Mouse (Mus musculus): ENCODE measurements around the gene Kprp. TPM values are rescaled to one million over a fixed set of nuclear protein-coding genes. Genes with fewer than 3 reads are reported as not detected.

Kprp gene
- not detected in 4 replicates for total RNA-seq (2023; ENCODE audit: inconsistent age)

DNA sequence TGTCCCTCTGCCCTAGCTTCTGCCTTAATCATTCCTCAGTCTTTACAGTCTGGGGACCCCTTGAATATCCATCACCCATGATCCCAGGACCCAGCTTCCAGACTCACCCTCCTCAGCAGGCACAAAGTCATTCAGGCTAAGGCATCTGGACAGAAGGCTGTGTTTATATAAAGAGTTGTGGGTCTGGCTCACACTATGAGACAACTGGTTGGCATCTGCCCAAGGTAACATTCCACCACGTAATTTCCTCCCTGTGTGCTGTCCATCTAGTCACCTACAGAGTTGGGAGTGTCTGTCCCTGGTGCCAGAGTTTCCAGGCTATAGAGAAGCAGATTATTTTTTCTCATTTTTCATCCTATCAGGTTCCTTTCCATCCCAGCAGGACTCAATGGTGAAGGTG, at the start of gene Kprp:
TSS of gene Kprp (minus strand) at position 140 of the 400 bp plus-strand sequence.

DNA sequence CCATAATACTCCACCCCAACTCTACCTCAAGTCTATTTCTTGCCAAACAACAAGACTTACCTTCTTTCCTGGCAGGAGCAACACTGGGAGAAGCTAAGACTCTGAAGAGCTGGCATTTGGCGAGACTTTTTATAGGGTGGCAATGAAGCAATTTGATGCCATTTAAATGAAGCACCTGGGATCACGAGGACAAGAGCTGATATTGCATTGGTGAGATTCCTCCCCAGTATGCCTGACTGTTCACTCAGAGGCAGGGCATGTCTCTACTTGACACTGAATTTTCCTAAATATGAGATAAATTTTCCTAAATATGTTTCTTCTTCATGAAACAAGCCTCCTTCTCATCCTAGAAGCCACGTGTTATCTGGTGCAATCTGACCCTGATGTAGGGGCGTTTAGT, 43.1 kb upstream of the Kprp start, which contains the start of gene 2310050C09Rik:
TSS of gene 2310050C09Rik (minus strand) at position 101 of the 400 bp plus-strand sequence.

DNA sequence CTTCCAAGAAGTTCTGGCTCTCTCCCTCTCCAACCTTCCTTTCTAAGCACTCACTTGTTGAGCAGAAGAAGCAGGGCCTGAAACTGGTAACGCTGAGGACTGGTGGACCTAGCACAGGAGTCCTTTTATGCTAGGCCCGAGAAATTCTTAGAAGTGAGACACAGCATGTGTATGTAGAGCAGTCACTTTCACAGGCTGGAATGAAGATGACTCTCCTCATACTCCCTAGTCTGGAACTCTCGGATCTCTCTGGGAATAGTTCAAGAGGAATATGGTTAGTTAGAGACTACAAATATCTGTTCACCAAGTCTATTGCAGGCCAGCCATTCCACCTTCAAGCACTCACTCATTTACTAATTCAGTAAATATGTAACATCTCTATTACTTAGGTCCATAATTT, 24.1 kb upstream of the Kprp start, which contains the start of gene Lce1l:
TSS of gene Lce1l (minus strand) at position 101 of the 400 bp plus-strand sequence.

DNA sequence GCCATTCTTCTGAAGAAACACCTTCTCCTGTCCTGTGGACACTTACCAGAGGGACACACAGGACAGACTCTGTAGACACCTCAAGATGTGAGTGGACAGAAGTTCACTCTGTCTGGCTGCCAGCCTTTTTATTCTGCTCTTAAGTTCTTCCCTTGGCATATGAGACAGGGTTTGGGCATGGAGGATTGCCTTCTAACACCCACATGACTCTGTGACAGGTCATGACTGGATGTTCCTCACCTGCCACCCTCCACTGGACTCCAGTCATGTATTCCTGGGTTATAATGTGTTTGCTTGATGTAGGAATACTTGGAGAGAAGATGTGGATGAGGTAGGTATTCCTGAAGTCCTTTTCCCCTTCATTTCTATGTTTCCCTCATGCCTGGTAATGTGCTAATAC, 19.3 kb downstream of the Kprp start, which contains the start of gene Lce1k:
TSS of gene Lce1k (minus strand) at position 101 of the 400 bp plus-strand sequence.

DNA sequence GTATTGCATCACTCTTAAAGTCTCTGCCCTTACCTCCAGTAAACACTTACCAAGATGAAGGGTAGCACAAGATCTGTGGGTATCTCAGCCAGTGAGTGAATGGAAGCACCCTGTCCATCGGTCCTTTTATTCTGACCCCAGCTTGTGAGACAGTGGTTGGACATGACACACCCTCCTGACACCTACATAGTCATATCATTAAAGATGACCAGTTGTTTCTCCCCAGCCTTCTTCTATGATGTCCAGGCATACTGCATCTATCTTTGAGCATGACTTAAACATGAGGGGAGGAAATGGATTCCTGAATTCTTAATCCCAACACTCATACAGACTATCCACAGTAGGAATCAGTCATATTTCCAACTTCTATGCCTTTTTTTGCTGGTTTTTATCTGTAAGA, 36.6 kb downstream of the Kprp start, which contains the start of gene Lce1j:
TSS of gene Lce1j (minus strand) at position 101 of the 400 bp plus-strand sequence.

DNA sequence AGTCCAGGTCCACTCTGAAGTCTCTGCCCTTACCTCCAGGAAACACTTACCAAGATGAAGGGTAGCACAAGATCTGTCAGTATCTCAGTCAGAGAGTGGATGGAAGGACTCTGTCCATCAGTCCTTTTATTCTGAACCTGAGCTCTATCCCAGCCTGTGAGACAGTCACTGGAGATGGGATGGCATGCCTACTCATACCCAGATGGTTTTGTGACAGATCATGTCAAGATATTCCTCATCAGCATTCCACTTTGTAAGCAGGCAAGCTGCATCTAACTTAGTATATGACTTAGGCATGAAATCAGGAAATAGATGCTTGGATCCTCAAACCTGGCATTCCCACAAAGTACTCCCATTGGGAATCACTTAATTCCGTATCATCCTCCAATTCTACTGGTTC, 48.2 kb downstream of the Kprp start, which contains the start of gene Lce1i:
TSS of gene Lce1i (minus strand) at position 101 of the 400 bp plus-strand sequence.

Other genes with a start within 250 kb of the Kprp start
- not detected in 4 replicates for gene Smcp, start 238.2 kb downstream of the Kprp start, total RNA-seq (2023; ENCODE audit: inconsistent age)
- gene 2210017I01Rik, start 219.8 kb downstream of the Kprp start, total RNA-seq (2023; ENCODE audit: inconsistent age), result not detected in 4 replicates
- gene Lce6a, start 205.6 kb downstream of the Kprp start, total RNA-seq (2023; ENCODE audit: inconsistent age), result not detected in 4 replicates
- not detected in 4 replicates for gene Lce1a1, start 178.9 kb downstream of the Kprp start, total RNA-seq (2023; ENCODE audit: inconsistent age)
- gene Lce1b, start 170.3 kb downstream of the Kprp start, total RNA-seq (2023; ENCODE audit: inconsistent age), result not detected in 4 replicates
- gene Lce1a2, start 156.9 kb downstream of the Kprp start, total RNA-seq (2023; ENCODE audit: inconsistent age), result not detected in 4 replicates
- gene Lce1c, start 148.0 kb downstream of the Kprp start, total RNA-seq (2023; ENCODE audit: inconsistent age), result not detected in 4 replicates
- not detected in 4 replicates for gene Lce1d, start 140.0 kb downstream of the Kprp start, total RNA-seq (2023; ENCODE audit: inconsistent age)
- gene Lce1e, start 118.2 kb downstream of the Kprp start, total RNA-seq (2023; ENCODE audit: inconsistent age), result not detected in 4 replicates
- gene Lce1f, start 106.9 kb downstream of the Kprp start, total RNA-seq (2023; ENCODE audit: inconsistent age), result not detected in 4 replicates
- not detected in 4 replicates for gene Gm38119, start 88.2 kb downstream of the Kprp start, total RNA-seq (2023; ENCODE audit: inconsistent age)
- not detected in 4 replicates for gene Lce1g, start 74.9 kb downstream of the Kprp start, total RNA-seq (2023; ENCODE audit: inconsistent age)
- gene Lce1h, start 62.2 kb downstream of the Kprp start, total RNA-seq (2023; ENCODE audit: inconsistent age), result not detected in 4 replicates
- gene Lce1i, start 48.3 kb downstream of the Kprp start, total RNA-seq (2023; ENCODE audit: inconsistent age), result not detected in 4 replicates
- gene Lce1j, start 36.7 kb downstream of the Kprp start, total RNA-seq (2023; ENCODE audit: inconsistent age), result not detected in 4 replicates
- gene Lce1k, start 19.4 kb downstream of the Kprp start, total RNA-seq (2023; ENCODE audit: inconsistent age), result not detected in 4 replicates
- gene Lce1l, start 24.0 kb upstream of the Kprp start, total RNA-seq (2023; ENCODE audit: inconsistent age), result not detected in 4 replicates
- not detected in 4 replicates for gene 2310050C09Rik, start 43.0 kb upstream of the Kprp start, total RNA-seq (2023; ENCODE audit: inconsistent age)
- gene Lce3a, start 99.0 kb upstream of the Kprp start, total RNA-seq (2023; ENCODE audit: inconsistent age), result not detected in 4 replicates
- gene Lce3b, start 105.7 kb upstream of the Kprp start, total RNA-seq (2023; ENCODE audit: inconsistent age), result not detected in 4 replicates
- gene Lce3c, start 117.2 kb upstream of the Kprp start, total RNA-seq (2023; ENCODE audit: inconsistent age), result not detected in 4 replicates
- gene Lce3d, start 130.1 kb upstream of the Kprp start, total RNA-seq (2023; ENCODE audit: inconsistent age), result not detected in 4 replicates
- gene Lce3e, start 139.8 kb upstream of the Kprp start, total RNA-seq (2023; ENCODE audit: inconsistent age), result not detected in 4 replicates
- gene Lce3f, start 165.0 kb upstream of the Kprp start, total RNA-seq (2023; ENCODE audit: inconsistent age), result not detected in 4 replicates
- gene Crct1, start 188.4 kb upstream of the Kprp start, total RNA-seq (2023; ENCODE audit: inconsistent age), result not detected in 4 replicates
- gene Lce1m, start 191.8 kb upstream of the Kprp start, total RNA-seq (2023; ENCODE audit: inconsistent age), result not detected in 4 replicates
- not detected in 4 replicates for gene Gm4858, start 241.6 kb upstream of the Kprp start, total RNA-seq (2023; ENCODE audit: inconsistent age)